Mouse (Mus musculus): ENCODE measurements at regions not wholly inside any gene's neighbourhood (a gene's known extent, or its start where the extent isn't known, plus 50 kb on each side); places are given as distances from the start of the nearest gene placed in this dataset.
"Not testable (repeated sequence)": the region's sequence is repeated elsewhere in the genome, so short reads cannot be mapped to it uniquely, and the experiment has no call there.

- TF ChIP-seq POLR2A (IDR thresholded peaks at IDR 0.05; ENCODE audit: control insufficient read depth in 1 of 2, insufficient read depth in 1 of 2, low read depth in 1 of 2, low read length in 2 of 2, poor library complexity in 1 of 2); POLR2AphosphoS5 (IDR thresholded peaks at IDR 0.05; ENCODE audit: borderline replicate concordance, low read depth, low read length); USF2 (IDR thresholded peaks at IDR 0.05; ENCODE audit: borderline replicate concordance in 1 of 2, insufficient read depth in 1 of 2, low read depth in 1 of 2, low read length in 2 of 2); KAT2A (conservative IDR thresholded peaks at IDR 0.05; ENCODE audit: low read depth, low read length); EP300 (IDR thresholded peaks at IDR 0.05; ENCODE audit: low read depth in 1 of 2, low read length in 2 of 2); ETS1 (IDR thresholded peaks at IDR 0.05; ENCODE audit: low read depth, low read length); ZKSCAN1 (IDR thresholded peaks at IDR 0.05; ENCODE audit: low read depth, low read length): not testable (repeated sequence)
- peak in 1 of 3 experiments; percentile 14; a peak in 1 of 6 replicates for TF ChIP-seq CTCF (IDR thresholded peaks at IDR 0.05 in 2 of 3, conservative IDR thresholded peaks at IDR 0.05 in 1 of 3; ENCODE audit: control insufficient read depth in 1 of 3, insufficient read depth in 1 of 3, low read depth in 2 of 3, low read length in 3 of 3, poor library complexity in 1 of 3, severe bottlenecking in 1 of 3)
Measured at GRCm38 (mm10) chr1:85451701-85452100, 123.8 kb upstream of the G530012D18Rik start.

Data from MEL (cell line).